Mouse (Mus musculus): Measurements from ENCODE around the gene Hibch.
A peak's percentile ranks its signal among the peaks of the same experiment; 100 is the strongest.
"Not testable (repeated sequence)": the region's sequence is repeated elsewhere in the genome, so short reads cannot be mapped to it uniquely, and the experiment has no call there.

Hibch gene

GRCm38 (mm10) chr1:52844782-52845665, at the start of gene Hibch:
TSS of gene Hibch (plus strand) at chr1:52844929.
- peak; percentile 99 for DNase-seq (ENCODE audit: low spot score)

DNA sequence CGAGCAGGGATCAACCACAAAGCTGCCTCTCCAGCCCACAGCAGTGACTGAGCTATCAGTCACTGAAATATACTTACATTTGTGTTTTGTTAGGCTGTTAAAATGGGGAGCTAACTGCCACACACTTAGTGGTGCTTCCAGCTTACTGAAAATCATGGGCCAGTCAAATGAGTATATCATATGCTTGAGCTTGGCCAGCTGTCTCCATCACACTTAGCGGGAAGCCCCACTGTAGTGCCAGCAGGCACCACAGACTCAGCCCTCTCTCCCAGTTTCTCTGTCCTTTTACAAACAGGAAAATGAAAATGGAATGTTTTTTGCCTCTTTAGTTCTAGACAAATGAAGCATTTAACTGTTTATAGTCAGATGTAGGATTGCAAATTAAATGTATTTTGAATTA, 48.8 kb upstream of the Hibch start:
- no peak for DNase-seq (ENCODE audit: low spot score)

GRCm38 (mm10) chr1:52799056-52799726, 45.5 kb upstream of the Hibch start:
- peak; percentile 59 for DNase-seq (ENCODE audit: low spot score)

DNA sequence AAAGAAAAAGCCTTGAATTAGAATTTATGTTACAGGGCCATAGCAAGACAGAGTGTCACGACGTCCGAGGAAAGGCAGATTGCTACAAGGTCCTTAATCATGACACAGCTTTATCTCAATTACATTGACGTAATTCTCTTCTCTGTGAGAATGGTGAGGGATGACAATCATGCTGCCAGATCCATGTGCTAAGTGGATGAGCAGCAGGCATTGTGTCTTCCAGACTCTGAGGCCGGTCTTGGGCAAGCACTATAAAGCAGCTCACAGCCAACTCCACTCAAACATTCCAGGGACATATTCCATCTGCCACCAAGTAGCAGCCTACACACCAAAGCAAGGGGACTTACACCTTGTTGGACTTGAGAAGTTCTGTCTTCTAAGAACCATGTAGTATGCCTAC, 45.0 kb upstream of the Hibch start:
- no peak for DNase-seq (ENCODE audit: low spot score)

GRCm38 (mm10) chr1:52800340-52800740, 44.4 kb upstream of the Hibch start:
- no peak for DNase-seq (ENCODE audit: low spot score)

DNA sequence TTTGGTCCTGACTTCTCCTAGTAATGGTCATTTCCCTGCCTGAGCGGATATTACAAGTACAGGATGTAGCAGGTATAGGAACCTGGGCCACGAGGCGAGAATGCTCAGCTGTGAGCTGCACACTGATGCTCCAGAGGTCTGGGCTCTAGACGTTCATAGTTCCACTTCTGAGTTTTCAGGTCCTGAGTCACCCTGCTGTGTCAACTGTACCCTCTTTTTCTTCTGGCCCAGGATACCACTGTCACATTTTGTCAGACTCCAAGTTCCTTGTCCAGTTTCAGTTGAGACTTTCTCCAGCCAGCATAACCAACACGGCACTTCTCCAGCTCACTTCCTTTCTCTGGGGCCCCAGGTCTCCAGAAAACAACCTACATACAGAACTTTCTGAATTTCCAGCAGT, 43.1 kb upstream of the Hibch start:
- no peak for DNase-seq (ENCODE audit: low spot score)

DNA sequence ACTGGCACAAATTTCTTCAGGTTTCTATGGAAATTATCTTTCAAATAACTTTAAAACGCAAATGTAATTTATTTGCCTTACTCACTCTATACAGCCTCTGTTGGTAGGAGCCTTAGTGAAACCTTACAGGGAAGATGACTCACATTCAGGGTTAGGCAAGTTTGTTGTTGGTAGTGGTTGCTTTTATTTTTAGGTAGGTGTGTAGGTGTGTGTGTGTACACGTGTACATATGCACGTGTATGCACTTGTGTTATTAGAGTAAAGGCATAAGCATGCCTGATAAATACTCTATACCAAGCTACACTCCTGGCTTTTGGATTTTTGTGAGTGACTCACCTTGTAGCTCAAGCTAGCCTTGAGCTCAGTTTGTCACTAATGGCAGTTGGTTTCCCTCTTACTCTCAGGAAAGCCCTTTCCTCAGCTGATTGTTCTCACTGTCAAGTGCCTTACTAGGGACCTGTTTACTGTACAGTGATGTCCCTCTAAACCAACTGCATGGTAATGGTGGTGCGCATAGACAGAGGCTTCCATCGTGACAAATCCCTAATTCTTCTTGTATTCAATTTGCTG, 42.2 kb upstream of the Hibch start:
- DNase-seq (ENCODE audit: low spot score) = no peak

- no peak for DNase-seq (ENCODE audit: low spot score)
These were observed 39.7 kb upstream of the Hibch start for GRCm38 (mm10) chr1:52805041-52805440.

DNA sequence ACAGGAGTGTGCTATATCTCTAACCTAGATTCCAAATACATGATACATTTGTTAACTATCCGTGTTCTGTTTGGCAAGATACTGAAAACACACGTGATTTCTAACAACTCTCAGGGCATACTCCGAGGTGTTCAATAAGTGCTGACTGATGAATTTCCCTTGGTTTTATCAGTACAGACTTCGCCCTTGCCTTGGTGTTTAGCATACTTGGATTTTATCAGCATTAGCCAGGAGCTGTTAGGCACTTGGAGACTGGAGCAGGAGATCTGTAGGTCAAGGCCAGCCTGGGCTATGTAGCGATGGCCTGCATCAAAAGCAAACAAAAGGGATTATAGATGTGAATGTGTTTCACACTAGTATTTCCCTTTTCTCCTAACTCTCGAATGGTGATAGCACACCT, 36.3 kb upstream of the Hibch start:
- no peak for DNase-seq (ENCODE audit: low spot score)

DNA sequence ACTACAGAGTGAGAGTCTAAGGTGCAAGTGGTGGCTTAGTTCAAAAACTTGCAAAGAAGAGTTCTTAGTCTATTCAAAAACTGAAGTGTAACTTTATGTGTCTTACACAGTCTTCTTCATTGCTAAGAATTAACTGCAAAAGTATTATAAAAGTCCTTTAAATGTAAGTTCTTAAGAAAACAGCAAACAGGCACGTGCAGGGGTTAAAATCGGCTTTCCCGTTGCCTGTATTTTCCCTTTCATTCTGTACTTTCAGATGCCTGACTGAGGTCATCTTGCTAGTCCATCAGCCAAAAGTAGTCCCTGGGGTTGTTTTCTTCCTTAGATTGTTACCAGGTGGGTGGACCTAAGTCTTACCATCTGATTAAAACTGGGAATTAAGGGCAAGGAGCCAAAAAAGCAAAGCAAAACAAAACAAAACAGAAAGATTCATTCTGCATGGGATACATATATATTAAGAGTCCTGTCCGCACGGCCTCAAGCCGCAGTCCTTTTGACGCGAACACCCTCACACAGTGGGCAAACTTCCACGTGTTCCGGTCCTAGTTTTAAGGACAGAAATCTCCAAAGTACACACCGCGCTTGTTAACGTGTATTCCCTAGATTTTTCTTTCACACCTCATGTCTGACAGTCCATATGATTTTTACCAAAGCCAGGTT, 28.4 kb upstream of the Hibch start:
- DNase-seq (ENCODE audit: low spot score) = no peak

- peak; percentile 80 for DNase-seq (ENCODE audit: low spot score)
These were observed 27.6 kb upstream of the Hibch start, which contains the start of gene Inpp1 for GRCm38 (mm10) chr1:52816910-52817812. TSS of gene Inpp1 (minus strand) at chr1:52817688.

DNA sequence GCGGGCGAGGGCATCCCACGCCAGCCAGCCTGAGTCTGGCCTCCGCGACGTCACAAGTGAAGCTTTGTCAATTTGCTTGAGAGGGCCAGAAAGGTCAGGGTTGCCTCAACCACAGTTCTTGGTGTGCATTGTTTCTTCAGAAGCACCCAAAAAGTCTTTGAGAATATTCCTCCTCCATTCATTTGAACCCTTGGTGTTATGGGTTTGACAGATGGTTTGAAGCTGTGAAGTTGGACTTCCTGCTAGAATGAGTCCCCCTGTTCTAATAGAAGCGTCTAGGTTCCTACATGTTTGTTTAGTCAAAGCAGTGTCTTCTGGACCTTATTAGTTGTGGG, 26.9 kb upstream of the Hibch start:
- DNase-seq (ENCODE audit: low spot score) = no peak

DNA sequence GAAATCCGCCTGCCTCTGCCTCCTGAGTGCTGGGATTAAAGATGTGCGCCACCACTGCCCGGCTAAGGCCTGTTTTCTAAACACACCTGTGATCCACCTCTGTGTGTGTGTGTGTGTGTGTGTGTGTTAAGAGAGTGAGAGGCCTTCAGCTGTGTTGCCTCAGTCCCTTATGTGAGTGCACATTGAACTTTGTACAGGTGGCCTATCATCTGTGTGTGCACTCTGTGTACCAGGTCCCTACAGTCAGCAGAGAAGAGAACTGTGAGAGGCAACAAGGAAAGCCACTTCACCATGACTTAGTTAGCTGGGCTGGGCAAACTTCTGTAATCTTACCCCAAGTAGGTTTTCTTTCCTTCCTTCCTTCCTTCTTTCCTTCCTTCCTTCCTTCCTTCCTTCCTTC, 5.6 kb upstream of the Hibch start:
- no peak for DNase-seq (ENCODE audit: low spot score)

GRCm38 (mm10) chr1:52844354-52844753, 375 bp upstream of the Hibch start:
- DNase-seq (ENCODE audit: low spot score) = no peak

- DNase-seq (ENCODE audit: low spot score) = no peak
These were observed 1.8 kb downstream of the Hibch start for GRCm38 (mm10) chr1:52846556-52846955.

DNA sequence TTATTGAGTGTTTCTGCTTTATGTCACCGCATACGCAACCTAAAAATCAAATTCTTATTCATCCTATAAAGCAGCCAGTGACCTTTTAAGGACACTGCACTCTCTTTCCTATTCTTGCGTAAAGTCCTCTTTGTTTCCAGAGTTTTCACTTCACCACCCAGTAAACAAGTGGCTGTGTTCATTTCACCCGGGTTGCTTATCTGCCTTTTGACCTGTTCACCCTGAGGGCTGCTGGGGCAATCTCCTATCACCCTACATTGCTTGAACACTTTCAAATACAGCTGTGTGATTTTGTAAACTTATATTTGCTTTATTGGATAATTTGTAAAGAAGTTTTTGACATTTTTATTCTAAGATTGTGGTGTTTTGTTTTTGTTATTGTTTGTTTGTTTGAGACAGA, 4.7 kb downstream of the Hibch start:
- no peak for DNase-seq (ENCODE audit: low spot score)

DNA sequence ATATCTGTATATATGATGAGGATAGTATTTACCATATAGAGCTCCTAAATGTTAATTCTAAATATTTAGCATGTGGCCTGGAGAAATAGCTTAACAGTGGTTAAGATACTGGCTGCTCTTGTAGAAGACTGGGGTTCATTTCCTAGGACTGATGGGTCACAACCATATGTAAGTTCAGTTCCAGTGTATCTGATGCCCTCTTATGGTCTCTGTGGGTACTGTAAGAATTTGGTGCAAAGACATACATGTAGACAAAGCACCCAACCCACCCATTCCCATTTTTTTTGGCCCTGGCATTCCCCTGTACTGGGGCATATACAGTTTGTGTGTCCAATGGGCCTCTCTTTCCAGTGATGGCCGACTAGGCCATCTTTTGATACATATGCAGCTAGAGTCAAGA, 9.3 kb downstream of the Hibch start:
- not testable (repeated sequence) for DNase-seq (ENCODE audit: low spot score)

GRCm38 (mm10) chr1:52855904-52856601, 11.3 kb downstream of the Hibch start:
- DNase-seq (ENCODE audit: low spot score) = no peak

GRCm38 (mm10) chr1:52864220-52864619, 19.5 kb downstream of the Hibch start:
- no peak for DNase-seq (ENCODE audit: low spot score)

DNA sequence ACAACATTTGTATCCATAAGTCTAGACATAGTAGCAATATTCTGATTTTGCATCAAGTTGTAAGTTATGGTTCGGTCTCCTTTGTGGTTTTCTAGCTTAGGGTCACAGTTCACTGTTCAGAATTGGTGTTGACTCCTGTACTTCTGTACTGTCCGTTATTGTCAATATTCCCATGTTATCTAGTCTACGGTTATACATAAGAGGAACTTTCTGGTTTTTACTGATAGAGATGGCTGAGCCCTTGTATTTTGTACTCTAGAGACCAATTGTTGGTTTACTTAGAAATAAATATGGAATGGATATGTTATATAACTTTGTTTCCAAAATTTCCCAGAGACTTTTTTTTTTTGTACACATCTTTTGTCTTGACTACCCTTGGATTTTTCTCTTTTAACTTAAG, 21.3 kb downstream of the Hibch start:
- no peak for DNase-seq (ENCODE audit: low spot score)

DNA sequence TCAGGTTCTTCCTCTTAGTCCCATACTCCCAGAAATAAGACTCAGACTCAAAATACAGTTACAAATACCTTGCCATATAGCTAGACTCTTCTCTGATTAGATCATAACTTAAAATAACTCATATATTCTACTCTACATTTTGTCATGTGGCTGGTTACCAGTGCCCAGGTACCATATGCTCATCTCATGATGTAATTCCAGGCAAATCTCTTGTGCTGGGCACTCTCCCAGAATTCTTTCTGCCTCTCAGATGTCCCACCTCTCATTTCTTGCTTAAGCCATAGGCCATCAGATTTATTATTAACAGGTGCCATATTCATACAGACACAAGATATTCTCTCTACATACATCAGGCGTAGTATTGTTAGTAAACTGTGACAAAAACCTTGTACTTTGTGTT, 23.1 kb downstream of the Hibch start:
- DNase-seq (ENCODE audit: low spot score) = no peak

Data from urinary bladder, postnatal 14 days (tissue).